Mouse (Mus musculus) lung, adult 2 months (tissue): ENCODE data around the gene Vmn1r166.
"Not testable (repeated sequence)": the region's sequence is repeated elsewhere in the genome, so short reads cannot be mapped to it uniquely, and the experiment has no call there.

Experiments used
- CTCF ChIP-seq: fragments of 200-500 bp; IDR thresholded peaks from 2 replicates; pipeline ENCODE4 v1.5.1; 2011; ENCODE audit warnings: mild to moderate bottlenecking, low read length, control low read depth; ENCODE audit not compliant: insufficient read depth
- POLR2A ChIP-seq: fragments of 200-500 bp; IDR thresholded peaks from 2 replicates; pipeline ENCODE4 v1.6.1; 2011; ENCODE audit warnings: low read depth, mild to moderate bottlenecking, control low read depth, low read length, borderline replicate concordance; ENCODE audit errors: extremely low read depth

GRCm38 (mm10) chr7:23217032-23217431, 34.5 kb downstream of the Vmn1r166 start, which contains the start of gene Vmn1r165:
- TF ChIP-seq CTCF, POLR2A: not testable (repeated sequence)
